Comparison of ENCODE assay signal across 16 mouse cellular contexts in the genomic region with DNA sequence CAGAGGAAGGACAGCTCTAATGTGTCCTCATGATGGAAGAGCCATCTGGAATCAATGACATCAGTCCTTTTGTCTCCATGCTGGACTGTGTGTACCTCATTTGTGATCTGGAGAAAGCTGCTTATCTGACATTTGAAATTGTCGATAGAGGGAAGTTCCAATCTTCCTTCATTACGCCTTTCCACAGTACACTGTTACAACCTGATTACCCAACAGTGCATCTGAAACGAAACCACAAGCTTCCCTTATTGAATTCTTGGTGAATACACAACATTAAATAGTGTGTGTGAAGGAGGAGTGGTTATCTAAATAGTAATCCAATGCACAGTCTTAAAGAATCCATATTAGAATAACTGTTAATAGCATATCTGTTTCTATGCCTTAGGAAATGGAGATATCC.
"Had no signal": no experiment of that assay in that cellular context is flagged by ENCODE, and none has a peak within 500 bp of the region (broad histone marks: within the 10 kb centered on the region; RNA-seq: fewer than 3 reads in every experiment).

No protein-coding gene starts in this region.

- H3K36me3 ChIP-seq: neural tube, embryonic 12.5 days had no signal

- ATAC-seq: midbrain, embryonic 16.5 days had no signal

- H3K27me3 ChIP-seq: midbrain, embryonic 12.5 days; neural tube, embryonic 12.5 days had no signal

- H3K9ac ChIP-seq: lung, embryonic 14.5 days; midbrain, embryonic 12.5 days; neural tube, embryonic 12.5 days had no signal

- H3K9me3 ChIP-seq: midbrain, embryonic 10.5 days; midbrain, embryonic 12.5 days; neural tube, embryonic 12.5 days had no signal

- H3K27ac ChIP-seq: midbrain, embryonic 10.5 days; midbrain, embryonic 12.5 days; neural tube, embryonic 12.5 days had no signal

- H3K4me3 ChIP-seq: midbrain, embryonic 10.5 days; midbrain, embryonic 12.5 days; neural tube, embryonic 12.5 days had no signal

- H3K4me1 ChIP-seq: midbrain, embryonic 12.5 days; neural tube, embryonic 12.5 days had no signal

- DNase-seq: lung, embryonic 14.5 days; lung, postnatal 10 days; lung, postnatal 4 days; midbrain, embryonic 14.5 days; retina, postnatal 1 day; right cerebral cortex, adult 18-20 months; right cerebral cortex, postnatal 25 days; right cerebral cortex, postnatal 4 days; spleen, adult 18-20 months; thymus, adult 18-20 months; thymus, postnatal 14 days; thymus, postnatal 36 days had no signal

- H3K4me2 ChIP-seq: lung, embryonic 14.5 days; midbrain, embryonic 12.5 days; neural tube, embryonic 12.5 days had no signal
